Mouse (Mus musculus) adrenal gland, postnatal 10 days (tissue): ENCODE data around the gene Tsga8. TPM values are rescaled to one million over a fixed set of nuclear protein-coding genes. Genes with fewer than 3 reads are reported as not detected.

Experiments
- DNase-seq: peaks from one replicate; pipeline ENCODE4 v3.0.0; 2021; ENCODE audit warnings: mixed read lengths
- long read RNA-seq, 2 experiments: library from polyadenylated mRNA; stranded (forward); transcript quantifications; one replicate each; pipeline ENCODE4 v2.0.0; 2021
- total RNA-seq, 2 experiments: library from RNA; stranded (reverse); gene quantifications; 2 replicates each; pipeline ENCODE4 v1.2.3; 2021

Tsga8 gene
- not detected for total RNA-seq
- long read RNA-seq, experiment 1: 0 reads
- long read RNA-seq, experiment 2: 0 reads

- no peak for DNase-seq
Measured at GRCm38 (mm10) chrX:83487598-83487997, at the start of gene Tsga8. TSS of gene Tsga8 (minus strand) at chrX:83487924.
